Mouse (Mus musculus): ENCODE data around the gene Sccpdh. TPM values are rescaled to one million over a fixed set of nuclear protein-coding genes. Genes with fewer than 3 reads are reported as not detected.
"Not testable (repeated sequence)": the region's sequence is repeated elsewhere in the genome, so short reads cannot be mapped to it uniquely, and the experiment has no call there.

The Sccpdh gene
- polyA plus RNA-seq, 1 experiment from 2014 or later: 78.4 TPM

GRCm38 (mm10) chr1:179709390-179709789 is 41.4 kb downstream of the Sccpdh start:
- Histone ChIP-seq H3K27ac (no peak overlapping the region), H3K27me3 (no peaks in the 10 kb centered on the region), H3K9me3 (no peaks in the 10 kb centered on the region), H3K4me2 (replicated peaks) (no peak overlapping the region), H3K36me3 (no peaks in the 10 kb centered on the region), H3K4me3 (no peak overlapping the region), H3K4me1 (no peaks in the 10 kb centered on the region), H3K9ac (no peak overlapping the region)
- no peak for ATAC-seq (ENCODE audit: insufficient number of reproducible peaks, insufficient read depth, low FRiP score, low TSS enrichment)
- WGBS: 87% methylated on average over 6 of the region's 6 CpGs

GRCm38 (mm10) chr1:179710739-179711138 is 42.7 kb downstream of the Sccpdh start:
- no peak overlapping the region for H3K9ac ChIP-seq
- no peaks in the 10 kb centered on the region for H3K9me3 ChIP-seq
- 85% methylated on average over 5 of the region's 5 CpGs for WGBS
- no peaks in the 10 kb centered on the region for H3K27me3 ChIP-seq
- no peak overlapping the region for H3K4me2 ChIP-seq (replicated peaks)
- H3K4me1 ChIP-seq: no peaks in the 10 kb centered on the region
- H3K4me3 ChIP-seq: no peak overlapping the region
- ATAC-seq (ENCODE audit: insufficient number of reproducible peaks, insufficient read depth, low FRiP score, low TSS enrichment): no peak
- no peak overlapping the region for H3K27ac ChIP-seq
- H3K36me3 ChIP-seq: no peaks in the 10 kb centered on the region

- no peaks in the 10 kb centered on the region for H3K9me3 ChIP-seq
- no peak overlapping the region for H3K4me3 ChIP-seq
- WGBS: 85% methylated on average over 7 of the region's 7 CpGs
- H3K4me2 ChIP-seq (replicated peaks): no peak overlapping the region
- H3K36me3 ChIP-seq: no peaks in the 10 kb centered on the region
- H3K27ac ChIP-seq: no peak overlapping the region
- no peak overlapping the region for H3K9ac ChIP-seq
- ATAC-seq (ENCODE audit: insufficient number of reproducible peaks, insufficient read depth, low FRiP score, low TSS enrichment): no peak
- no peaks in the 10 kb centered on the region for H3K27me3 ChIP-seq
- no peaks in the 10 kb centered on the region for H3K4me1 ChIP-seq
These were observed 44.6 kb downstream of the Sccpdh start for GRCm38 (mm10) chr1:179712658-179713057.

- WGBS: 76% methylated on average over 3 of the region's 3 CpGs
- H3K27ac ChIP-seq: no peak overlapping the region
- H3K4me2 ChIP-seq (replicated peaks): no peak overlapping the region
- H3K27me3 ChIP-seq: no peaks in the 10 kb centered on the region
- H3K36me3 ChIP-seq: no peaks in the 10 kb centered on the region
- H3K9me3 ChIP-seq: no peaks in the 10 kb centered on the region
- ATAC-seq (ENCODE audit: insufficient number of reproducible peaks, insufficient read depth, low FRiP score, low TSS enrichment): no peak
- H3K4me3 ChIP-seq: no peak overlapping the region
- H3K9ac ChIP-seq: no peak overlapping the region
- H3K4me1 ChIP-seq: no peaks in the 10 kb centered on the region
These were observed 45.4 kb downstream of the Sccpdh start for GRCm38 (mm10) chr1:179713367-179713766.

GRCm38 (mm10) chr1:179715289-179715688 is 47.3 kb downstream of the Sccpdh start:
- 85% methylated on average over 3 of the region's 4 CpGs for WGBS
- ATAC-seq (ENCODE audit: insufficient number of reproducible peaks, insufficient read depth, low FRiP score, low TSS enrichment); H3K4me1 ChIP-seq; H3K27me3 ChIP-seq; H3K27ac ChIP-seq; H3K9ac ChIP-seq; H3K36me3 ChIP-seq; H3K4me2 ChIP-seq (replicated peaks); H3K4me3 ChIP-seq; H3K9me3 ChIP-seq: not testable (repeated sequence)

- H3K27me3 ChIP-seq: no peaks in the 10 kb centered on the region
- no peak overlapping the region for H3K4me2 ChIP-seq (replicated peaks)
- 91% methylated on average over 4 of the region's 4 CpGs for WGBS
- H3K9ac ChIP-seq: no peak overlapping the region
- no peaks in the 10 kb centered on the region for H3K36me3 ChIP-seq
- no peaks in the 10 kb centered on the region for H3K4me1 ChIP-seq
- ATAC-seq (ENCODE audit: insufficient number of reproducible peaks, insufficient read depth, low FRiP score, low TSS enrichment): no peak
- H3K27ac ChIP-seq: no peak overlapping the region
- H3K4me3 ChIP-seq: no peak overlapping the region
- H3K9me3 ChIP-seq: no peaks in the 10 kb centered on the region
These were observed 47.8 kb downstream of the Sccpdh start for GRCm38 (mm10) chr1:179715786-179716185.

GRCm38 (mm10) chr1:179722811-179723469 is 54.9 kb downstream of the Sccpdh start:
- ATAC-seq (ENCODE audit: insufficient number of reproducible peaks, insufficient read depth, low FRiP score, low TSS enrichment): no peak
- Histone ChIP-seq H3K27me3 (no peaks in the 10 kb centered on the region), H3K36me3 (no peaks in the 10 kb centered on the region), H3K4me3 (no peak overlapping the region), H3K4me1 (no peaks in the 10 kb centered on the region), H3K27ac (no peak overlapping the region), H3K4me2 (replicated peaks) (no peak overlapping the region), H3K9ac (no peak overlapping the region), H3K9me3 (no peaks in the 10 kb centered on the region)
- WGBS: 81% methylated on average over 8 of the region's 8 CpGs

- H3K4me1 ChIP-seq: no peaks in the 10 kb centered on the region
- 87% methylated on average over 10 of the region's 10 CpGs for WGBS
- no peak overlapping the region for H3K27ac ChIP-seq
- no peak overlapping the region for H3K9ac ChIP-seq
- H3K9me3 ChIP-seq: no peaks in the 10 kb centered on the region
- H3K27me3 ChIP-seq: no peaks in the 10 kb centered on the region
- H3K4me3 ChIP-seq: no peak overlapping the region
- no peak for ATAC-seq (ENCODE audit: insufficient number of reproducible peaks, insufficient read depth, low FRiP score, low TSS enrichment)
- H3K4me2 ChIP-seq (replicated peaks): no peak overlapping the region
- no peaks in the 10 kb centered on the region for H3K36me3 ChIP-seq
These were observed 60.7 kb downstream of the Sccpdh start for GRCm38 (mm10) chr1:179728661-179729060.

- no peak for ATAC-seq (ENCODE audit: insufficient number of reproducible peaks, insufficient read depth, low FRiP score, low TSS enrichment)
- 87% methylated on average over 3 of the region's 3 CpGs for WGBS
- Histone ChIP-seq H3K36me3 (no peaks in the 10 kb centered on the region), H3K4me3 (no peak overlapping the region), H3K9ac (no peak overlapping the region), H3K4me1 (no peaks in the 10 kb centered on the region), H3K4me2 (replicated peaks) (no peak overlapping the region), H3K9me3 (no peaks in the 10 kb centered on the region), H3K27me3 (no peaks in the 10 kb centered on the region), H3K27ac (no peak overlapping the region)
These were observed 63.4 kb downstream of the Sccpdh start for GRCm38 (mm10) chr1:179731391-179731790.

GRCm38 (mm10) chr1:179734500-179735474 is 66.8 kb downstream of the Sccpdh start:
- H3K4me2 ChIP-seq (replicated peaks): no peak overlapping the region

GRCm38 (mm10) chr1:179736483-179736882 is 68.5 kb downstream of the Sccpdh start:
- Histone ChIP-seq H3K36me3 (no peaks in the 10 kb centered on the region), H3K4me2 (replicated peaks) (no peak overlapping the region), H3K9ac (no peak overlapping the region), H3K27me3 (no peaks in the 10 kb centered on the region), H3K4me3 (no peak overlapping the region), H3K27ac (no peak overlapping the region), H3K4me1 (no peaks in the 10 kb centered on the region), H3K9me3 (no peaks in the 10 kb centered on the region)
- 82% methylated on average over 3 of the region's 3 CpGs for WGBS
- ATAC-seq (ENCODE audit: insufficient number of reproducible peaks, insufficient read depth, low FRiP score, low TSS enrichment): no peak

More at GRCm38 (mm10) chr1:179734500-179735474, 66.8 kb downstream of the Sccpdh start:
- no peaks in the 10 kb centered on the region for H3K9me3 ChIP-seq
- no peak overlapping the region for H3K9ac ChIP-seq
- H3K27me3 ChIP-seq: no peaks in the 10 kb centered on the region
- no peaks in the 10 kb centered on the region for H3K36me3 ChIP-seq
- H3K4me1 ChIP-seq: no peaks in the 10 kb centered on the region
- no peak for ATAC-seq (ENCODE audit: insufficient number of reproducible peaks, insufficient read depth, low FRiP score, low TSS enrichment)
- H3K4me3 ChIP-seq: no peak overlapping the region
- 29% methylated on average over 15 of the region's 15 CpGs for WGBS
- no peak overlapping the region for H3K27ac ChIP-seq

Data from embryonic facial prominence, embryonic 12.5 days (tissue).